Mouse (Mus musculus) large intestine, adult 2 months (tissue): ENCODE results near the gene Sec16a. TPM values are rescaled to one million over a fixed set of nuclear protein-coding genes. Genes with fewer than 3 reads are reported as not detected.

ENCODE experiments used
- DNase-seq: peaks from one replicate; pipeline ENCODE4 v3.0.0-alpha.2; 2012; ENCODE audit warnings: low read depth, low spot score
- WGBS: fragments of 180-500 bp; shearing (Covaris S2); methylation state at CpG from one replicate; pipeline ENCODE4 v1.1.7; 2018; 5-methylcytosine and 5-hydroxymethylcytosine counted together
- polyA plus RNA-seq: library from polyadenylated mRNA; depleted of rRNA; stranded (reverse); fragments of >200 nt; gene quantifications from 2 replicates; pipeline ENCODE4 v1.2.3, GENCODE M21; 2012

The Sec16a gene
- polyA plus RNA-seq, 1 experiment, result 48.2 TPM

GRCm38 (mm10) chr2:26475505-26476430, 30.8 kb upstream of the Sec16a start:
- DNase-seq, result no peak
- 75% methylated on average over 13 of the region's 13 CpGs for WGBS

- WGBS, result 46% methylated on average over 9 of the region's 9 CpGs
- DNase-seq, result no peak
Observed at GRCm38 (mm10) chr2:26474789-26475504, 29.9 kb upstream of the Sec16a start.

GRCm38 (mm10) chr2:26472312-26473090, 27.5 kb upstream of the Sec16a start:
- no peak for DNase-seq
- 81% methylated on average over 11 of the region's 11 CpGs for WGBS

GRCm38 (mm10) chr2:26471652-26472285, 26.8 kb upstream of the Sec16a start:
- DNase-seq, result no peak
- 92% methylated on average over 6 of the region's 6 CpGs for WGBS

- 93% methylated on average over 17 of the region's 17 CpGs for WGBS
- DNase-seq, result no peak
Observed at GRCm38 (mm10) chr2:26470967-26471366, 26.0 kb upstream of the Sec16a start.

- DNase-seq, result no peak
- WGBS, result 92% methylated on average over 15 of the region's 15 CpGs
Observed at GRCm38 (mm10) chr2:26468376-26468775, 23.4 kb upstream of the Sec16a start.

- WGBS, result 93% methylated on average over 6 of the region's 6 CpGs
- no peak for DNase-seq
Observed at GRCm38 (mm10) chr2:26463412-26463811, 18.4 kb upstream of the Sec16a start.

GRCm38 (mm10) chr2:26462980-26463379, 18.0 kb upstream of the Sec16a start:
- DNase-seq, result no peak
- WGBS, result 85% methylated on average over 3 of the region's 3 CpGs

GRCm38 (mm10) chr2:26461667-26462066, 16.7 kb upstream of the Sec16a start:
- 86% methylated on average over 5 of the region's 5 CpGs for WGBS
- no peak for DNase-seq

GRCm38 (mm10) chr2:26460837-26461236, 15.8 kb upstream of the Sec16a start:
- DNase-seq, result no peak
- 81% methylated on average over 13 of the region's 13 CpGs for WGBS

GRCm38 (mm10) chr2:26460097-26460646, 15.2 kb upstream of the Sec16a start:
- 49% methylated on average over 16 of the region's 16 CpGs for WGBS
- no peak for DNase-seq

GRCm38 (mm10) chr2:26459478-26459877, 14.5 kb upstream of the Sec16a start:
- no peak for DNase-seq
- WGBS, result 60% methylated on average over 6 of the region's 6 CpGs

- 21% methylated on average over 7 of the region's 7 CpGs for WGBS
- DNase-seq, result no peak
Observed at GRCm38 (mm10) chr2:26458402-26459124, 13.5 kb upstream of the Sec16a start.

GRCm38 (mm10) chr2:26449121-26450060, 4.4 kb upstream of the Sec16a start:
- DNase-seq, result no peak
- WGBS, result 23% methylated on average over 5 of the region's 5 CpGs

GRCm38 (mm10) chr2:26447451-26447850, 2.4 kb upstream of the Sec16a start:
- 48% methylated on average over 1 of the region's 1 CpGs for WGBS
- DNase-seq, result no peak

GRCm38 (mm10) chr2:26446671-26447070, 1.7 kb upstream of the Sec16a start:
- 62% methylated on average over 4 of the region's 4 CpGs for WGBS

GRCm38 (mm10) chr2:26445666-26446445, 840 bp upstream of the Sec16a start:
- peak; percentile 60 for DNase-seq
- under 1% methylated on average over 44 of the region's 44 CpGs for WGBS

More at GRCm38 (mm10) chr2:26446671-26447070, 1.7 kb upstream of the Sec16a start:
- DNase-seq, result no peak
